Mouse (Mus musculus): Measurements from ENCODE around the gene Smg8.

Gene Smg8

DNA sequence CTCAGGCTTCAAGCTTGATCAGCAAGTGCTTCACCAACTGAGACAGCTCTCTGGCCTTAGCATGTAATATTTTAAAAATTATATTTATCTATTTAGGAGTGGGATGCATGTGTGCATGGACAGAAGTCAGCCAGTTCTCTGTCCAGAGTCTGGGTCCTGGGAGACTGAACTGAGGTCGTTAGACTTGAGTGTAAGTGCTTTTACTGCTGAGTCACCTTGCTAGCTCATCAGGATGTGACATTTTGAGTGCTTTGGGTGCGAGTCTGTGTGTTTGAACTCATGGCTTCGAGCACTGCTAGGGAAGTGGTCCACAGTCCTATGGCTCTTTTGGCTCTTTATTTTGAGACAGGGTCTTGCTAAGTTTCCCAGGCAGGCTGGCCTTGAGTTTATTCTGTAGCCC, 43.5 kb downstream of the Smg8 start:
- no peak for DNase-seq

DNA sequence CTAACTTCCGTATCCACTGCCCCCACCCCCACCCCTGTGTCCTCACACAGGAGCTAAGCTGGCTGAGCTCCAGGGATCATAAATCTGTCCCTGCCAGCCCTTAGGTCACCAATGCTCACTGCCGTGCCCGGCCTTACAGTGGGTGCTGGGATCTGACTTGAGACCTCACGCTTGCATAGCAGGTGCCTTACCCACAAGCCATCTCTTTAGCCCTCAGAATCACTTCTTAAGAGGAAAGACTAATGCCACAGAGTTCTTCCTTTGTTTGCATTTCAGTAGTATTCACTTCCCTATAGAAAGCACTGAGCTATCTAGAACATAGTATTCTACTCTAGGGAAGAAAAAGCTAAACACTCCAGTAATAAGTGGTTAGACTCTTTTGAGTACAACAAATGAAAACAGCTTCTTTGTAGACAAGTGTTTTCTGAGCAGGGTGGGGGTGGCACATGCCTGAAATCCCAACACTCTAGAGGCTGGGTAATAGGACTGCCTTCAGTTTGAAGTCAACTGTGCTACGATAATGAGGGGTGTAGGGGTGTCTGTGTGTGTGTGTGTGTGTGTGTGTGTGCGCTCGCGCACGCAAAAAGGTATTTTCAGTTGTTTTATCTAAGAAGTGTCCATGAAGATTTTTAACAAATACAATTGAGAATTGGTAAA, 47.1 kb downstream of the Smg8 start:
- no peak for DNase-seq

DNA sequence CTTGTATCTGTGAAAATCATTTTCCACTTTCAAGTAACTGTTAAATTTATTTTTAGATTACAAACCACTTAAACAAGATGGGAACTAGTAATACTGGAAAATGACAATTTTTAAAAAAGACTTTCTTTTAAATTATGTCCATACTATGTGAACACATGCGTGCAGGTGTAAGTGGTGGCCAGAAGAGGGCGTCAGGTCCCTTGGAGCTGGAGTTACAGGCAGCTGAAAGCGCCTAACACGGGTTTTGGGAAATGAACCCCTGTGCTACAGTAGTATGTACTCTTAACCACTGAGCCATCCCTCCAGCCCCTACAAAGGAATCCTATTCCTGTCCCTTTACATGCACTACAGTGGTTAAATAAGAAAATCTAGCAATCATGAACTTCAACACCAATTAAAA, 50.4 kb downstream of the Smg8 start:
- no peak for DNase-seq

DNA sequence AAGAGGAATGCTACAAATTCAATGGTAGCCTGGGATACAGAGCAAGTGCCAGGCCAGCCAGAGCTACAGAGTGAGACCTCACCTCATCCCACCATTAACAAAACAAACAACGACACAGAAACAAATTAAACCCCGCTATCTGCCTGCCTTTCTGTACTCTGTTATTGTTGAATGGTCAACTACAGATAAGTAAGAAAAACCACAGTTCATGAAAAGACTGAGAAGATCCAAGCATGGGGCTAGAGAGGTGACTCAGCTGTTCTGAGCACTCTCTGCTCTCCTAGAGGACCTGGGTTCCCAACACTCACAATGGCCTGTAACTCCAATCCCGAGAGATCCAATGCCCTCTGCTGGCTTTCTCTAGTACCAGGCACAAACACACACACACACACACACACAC, 58.4 kb downstream of the Smg8 start:
- no peak for DNase-seq
